Mouse (Mus musculus) spleen, adult 2 months (tissue): ENCODE results near the gene Chrm3. TPM values are rescaled to one million over a fixed set of nuclear protein-coding genes. Genes with fewer than 3 reads are reported as not detected.

Experiments used
- DNase-seq, 2 experiments: peaks; one replicate each; pipeline versions ENCODE4 v3.0.0 to v3.0.0-alpha.2; 2012 to 2021; ENCODE audit warnings: low spot score in 2 of 2, low read depth in 1 of 2
- H3K27ac ChIP-seq: fragments of 200-500 bp; 2 replicates; pipeline ENCODE4 v1.5.1; 2012; ENCODE audit warnings: low read length, inconsistent platforms; ENCODE audit not compliant: insufficient read depth
- H3K27me3 ChIP-seq: fragments of 200-500 bp; 2 replicates; pipeline ENCODE4 v1.6.1; 2012; ENCODE audit warnings: mild to moderate bottlenecking, moderate library complexity, low read length, inconsistent platforms; ENCODE audit not compliant: control insufficient read depth, insufficient read depth
- H3K36me3 ChIP-seq: fragments of 200-500 bp; 2 replicates; pipeline ENCODE4 v1.6.1; 2012; ENCODE audit warnings: mild to moderate bottlenecking, low read length, inconsistent platforms; ENCODE audit not compliant: control insufficient read depth, insufficient read depth
- H3K4me1 ChIP-seq: fragments of 200-500 bp; 2 replicates; pipeline ENCODE4 v1.6.1; 2011; ENCODE audit warnings: inconsistent platforms; ENCODE audit not compliant: control insufficient read depth, insufficient read depth, insufficient read length
- H3K4me3 ChIP-seq: fragments of 200-500 bp; 2 replicates; pipeline ENCODE4 v1.5.1; 2011; ENCODE audit warnings: mild to moderate bottlenecking, inconsistent platforms; ENCODE audit not compliant: insufficient read depth, insufficient read length; ENCODE audit errors: extremely low read depth
- CTCF ChIP-seq: fragments of 200-500 bp; IDR thresholded peaks from 2 replicates; pipeline ENCODE4 v1.5.1; 2011; ENCODE audit warnings: mild to moderate bottlenecking, inconsistent platforms; ENCODE audit not compliant: insufficient read depth, insufficient read length, insufficient replicate concordance; ENCODE audit errors: extremely low read depth
- POLR2A ChIP-seq: fragments of 200-500 bp; IDR thresholded peaks from 2 replicates; pipeline ENCODE4 v1.6.1; 2011; ENCODE audit warnings: low read depth, low read length, inconsistent platforms
- WGBS: fragments of 180-500 bp; shearing (Covaris S2); methylation state at CpG from one replicate; pipeline ENCODE4 v1.1.7; 2018; 5-methylcytosine and 5-hydroxymethylcytosine counted together
- polyA plus RNA-seq: library from polyadenylated mRNA; depleted of rRNA; stranded (reverse); fragments of >200 nt; gene quantifications from 2 replicates; pipeline ENCODE4 v1.2.3, GENCODE M21; 2012

Gene Chrm3
- polyA plus RNA-seq, 1 experiment: 0.58 TPM

DNA sequence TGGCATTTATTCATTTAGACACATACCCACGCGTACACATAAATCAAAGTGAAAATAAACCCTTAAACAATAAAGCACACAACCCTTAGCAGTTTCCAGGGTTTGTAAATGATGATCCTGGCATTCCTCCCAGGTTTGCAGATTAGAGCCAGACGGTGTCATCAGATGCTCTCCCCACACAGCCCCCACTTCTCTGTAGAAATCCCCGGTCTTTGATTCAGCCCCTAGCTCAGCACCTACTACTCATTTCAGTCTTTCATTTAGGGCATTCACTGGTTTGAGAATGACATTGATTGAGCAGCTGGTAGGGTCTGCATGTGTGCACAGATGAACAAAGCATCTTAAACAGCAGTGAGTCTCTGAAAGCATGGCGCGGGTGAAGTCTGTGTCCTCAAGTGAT lies 274.3 kb downstream of the Chrm3 start:
- no peak for DNase-seq
- WGBS: 91% methylated on average over 6 of the region's 6 CpGs
- Histone ChIP-seq H3K36me3 (no peaks in the 10 kb centered on the region), H3K4me1 (peaks cover 3% of the 10 kb centered on the region; the same call in 1 of the 2 replicates), H3K4me3 (no peak overlapping the region), H3K27me3 (no peaks in the 10 kb centered on the region), H3K27ac (no peak overlapping the region)
- TF ChIP-seq CTCF: no peak
- no peak for TF ChIP-seq POLR2A

DNA sequence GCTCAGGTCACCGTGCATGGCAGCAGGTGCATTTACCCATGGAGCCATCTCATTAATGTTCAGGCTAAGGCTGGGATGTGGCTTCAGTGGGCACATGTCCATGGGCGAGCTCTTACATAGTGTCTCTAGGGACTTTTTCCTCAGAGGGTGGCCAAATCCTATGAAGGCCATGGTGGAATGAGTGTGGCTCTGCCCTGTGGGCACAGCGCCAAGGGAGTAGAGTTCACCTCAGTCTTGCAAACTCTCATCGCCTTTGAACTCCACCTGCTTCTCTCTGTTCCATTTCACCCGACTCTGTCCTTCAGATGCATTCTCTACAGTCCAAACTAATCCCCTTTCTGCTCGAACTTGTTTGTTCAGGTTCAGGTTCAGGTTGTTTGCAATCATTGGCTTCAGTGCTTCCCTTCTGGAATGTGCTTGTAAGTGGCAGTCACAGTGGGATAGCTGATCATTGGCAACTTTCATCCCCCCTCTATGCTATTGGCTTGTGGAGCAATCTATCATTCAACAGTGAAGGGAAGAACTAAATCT lies 278.7 kb downstream of the Chrm3 start:
- no peak overlapping the region for H3K27ac ChIP-seq
- TF ChIP-seq POLR2A (no peak), CTCF (no peak)
- no peaks in the 10 kb centered on the region for H3K36me3 ChIP-seq
- peaks cover 3% of the 10 kb centered on the region; the same call in 1 of the 2 replicates for H3K4me1 ChIP-seq
- DNase-seq: no peak
- 88% methylated on average over 6 of the region's 6 CpGs for WGBS
- no peaks in the 10 kb centered on the region for H3K27me3 ChIP-seq
- H3K4me3 ChIP-seq: no peak overlapping the region

DNA sequence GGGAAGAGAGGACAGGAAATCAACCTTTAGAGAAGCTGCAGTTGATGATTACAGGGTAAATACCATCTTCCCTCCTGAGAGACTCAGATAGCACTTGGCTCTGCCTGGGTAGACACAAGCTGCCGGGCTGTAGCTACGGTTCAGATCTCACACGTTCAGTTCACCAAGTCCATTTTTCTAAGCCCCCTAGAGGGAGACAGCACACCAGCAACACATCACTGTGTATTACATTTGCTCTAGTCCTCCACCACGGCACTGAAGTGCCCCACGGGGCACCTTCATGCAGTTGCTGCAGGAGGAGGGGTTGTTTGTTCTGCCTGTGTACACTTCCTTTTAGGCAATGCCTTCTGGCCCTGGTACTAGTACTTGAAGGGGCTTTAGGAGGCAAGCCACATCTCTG lies 289.5 kb downstream of the Chrm3 start:
- no peak overlapping the region for H3K4me3 ChIP-seq
- no peaks in the 10 kb centered on the region for H3K27me3 ChIP-seq
- peaks cover 8% of the 10 kb centered on the region for H3K4me1 ChIP-seq
- WGBS: under 1% methylated on average over 5 of the region's 5 CpGs
- no peak overlapping the region for H3K27ac ChIP-seq
- DNase-seq: peak; percentile 71 to 76
- no peak for TF ChIP-seq POLR2A
- peak; percentile 40; the same call in 1 of the 2 replicates for TF ChIP-seq CTCF
- no peaks in the 10 kb centered on the region for H3K36me3 ChIP-seq

DNA sequence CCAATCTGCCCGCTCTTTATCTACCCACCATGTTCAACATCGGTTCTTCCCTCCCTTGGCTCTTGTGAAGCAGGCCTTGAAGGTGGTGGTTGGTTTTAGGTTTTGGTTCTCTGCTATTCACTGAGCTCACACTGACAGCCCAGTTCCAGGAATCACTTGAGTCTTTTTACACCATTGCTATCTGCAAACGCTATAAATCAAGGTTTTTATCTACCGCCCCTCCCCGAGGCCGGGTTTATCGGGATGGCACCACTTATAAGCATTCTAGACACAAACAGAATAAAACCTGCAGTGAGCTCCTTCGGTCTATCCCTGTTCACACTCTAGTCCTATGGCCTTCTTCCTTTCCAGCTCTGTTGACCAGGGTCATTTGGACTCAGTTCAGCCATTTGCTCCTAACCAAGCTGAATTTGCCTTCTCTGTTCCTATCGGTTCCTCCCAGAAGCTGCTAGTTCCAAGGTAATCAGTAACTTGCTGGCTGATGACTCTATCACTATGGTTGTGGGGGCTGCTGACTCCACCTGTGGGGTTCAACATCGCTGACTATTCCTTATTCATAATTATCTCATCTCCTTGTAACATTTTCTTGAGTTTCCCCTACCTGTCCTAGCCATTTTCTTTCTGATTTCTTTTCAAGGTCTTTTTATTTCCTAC lies 291.6 kb downstream of the Chrm3 start:
- no peak for TF ChIP-seq POLR2A
- no peak for TF ChIP-seq CTCF
- no peak overlapping the region for H3K4me3 ChIP-seq
- no peaks in the 10 kb centered on the region for H3K36me3 ChIP-seq
- DNase-seq: no peak
- 92% methylated on average over 10 of the region's 10 CpGs for WGBS
- H3K27ac ChIP-seq: no peak overlapping the region
- no peaks in the 10 kb centered on the region for H3K27me3 ChIP-seq
- peaks cover 11% of the 10 kb centered on the region for H3K4me1 ChIP-seq

DNA sequence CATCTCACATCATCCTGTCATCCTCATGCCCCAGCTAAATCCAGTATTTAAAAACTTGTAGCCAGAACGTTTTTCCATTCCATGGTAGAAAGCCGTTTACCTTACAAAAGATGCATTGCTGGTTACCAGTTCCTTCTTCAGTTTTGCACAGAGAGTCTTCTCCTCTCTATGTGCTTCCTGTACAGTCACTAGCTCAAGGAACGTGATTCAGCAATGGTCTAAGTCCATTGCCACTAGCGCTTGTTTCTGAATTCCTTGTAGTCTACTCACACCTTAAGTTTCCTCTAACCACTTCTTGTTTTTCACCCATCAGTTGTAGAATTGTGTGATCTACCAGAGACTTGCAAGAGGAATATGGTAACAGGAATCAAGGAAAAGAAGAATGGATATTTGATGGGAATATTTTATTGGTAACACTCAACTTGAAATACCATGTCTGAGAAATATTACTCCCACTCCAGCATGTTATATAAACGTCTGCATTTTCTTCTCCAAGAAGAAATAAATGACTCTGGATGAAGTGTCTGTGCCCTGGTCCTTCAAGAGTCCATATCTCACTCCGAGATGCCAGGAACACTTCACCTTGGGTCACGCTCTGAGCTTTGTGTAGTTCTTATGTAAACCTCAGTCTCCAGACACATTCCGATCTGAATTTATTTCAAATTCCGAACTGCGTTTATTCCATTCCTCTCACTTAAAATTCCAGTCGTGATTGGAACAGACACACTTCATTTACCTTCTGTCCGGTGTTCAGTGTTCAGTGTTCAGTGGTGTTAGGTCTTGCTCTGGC lies 293.6 kb downstream of the Chrm3 start:
- DNase-seq: no peak

DNA sequence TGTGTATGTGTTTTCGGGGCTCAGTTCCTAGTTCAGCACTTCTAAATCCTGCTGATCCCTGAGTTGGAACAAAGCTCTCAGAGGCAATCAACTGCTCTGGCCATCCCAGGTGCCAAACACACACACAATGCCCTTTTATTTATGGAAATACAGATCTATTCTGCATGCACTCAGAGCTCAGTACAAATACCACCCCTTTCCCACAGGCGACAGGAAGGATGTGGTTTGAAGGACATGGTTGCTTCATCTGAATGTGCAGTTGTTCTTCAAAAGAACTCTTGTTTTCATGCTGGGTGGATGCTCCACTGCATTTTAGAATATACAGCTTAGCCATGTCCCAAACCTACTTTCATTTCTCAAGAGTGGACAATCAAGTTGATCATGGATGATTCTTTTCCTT lies 294.9 kb downstream of the Chrm3 start:
- TF ChIP-seq POLR2A: no peak
- no peak for TF ChIP-seq CTCF
- peaks cover 15% of the 10 kb centered on the region for H3K4me1 ChIP-seq
- DNase-seq: peak; percentile 46 to 66
- no peaks in the 10 kb centered on the region for H3K36me3 ChIP-seq
- no peak overlapping the region for H3K4me3 ChIP-seq
- no peaks in the 10 kb centered on the region for H3K27me3 ChIP-seq
- WGBS: 6% methylated on average over 2 of the region's 2 CpGs
- peak overlapping the region; percentile 58 for H3K27ac ChIP-seq

More for the DNA sequence above, 293.6 kb downstream of the Chrm3 start:
- TF ChIP-seq POLR2A (no peak), CTCF (no peak)
- Histone ChIP-seq H3K4me3 (no peak overlapping the region), H3K4me1 (peaks cover 15% of the 10 kb centered on the region), H3K27ac (0 out of 2 replicates have a peak overlapping the region, but pooled peaks have one; percentile 8), H3K27me3 (no peaks in the 10 kb centered on the region), H3K36me3 (no peaks in the 10 kb centered on the region)
- WGBS: 62% methylated on average over 12 of the region's 12 CpGs
